Mouse (Mus musculus) gastrocnemius, postnatal 4 days (tissue): ENCODE measurements around the gene Dnah2. TPM values are rescaled to one million over a fixed set of nuclear protein-coding genes. Genes with fewer than 3 reads are reported as not detected.

Source experiments
- DNase-seq, 2 experiments: peaks; one replicate each; pipeline ENCODE4 v3.0.0; 2021 to 2022; ENCODE audit warnings: low spot score in 2 of 2, mixed read lengths in 2 of 2
- total RNA-seq, 2 experiments: library from RNA; stranded (reverse); gene quantifications; 2 replicates each; pipeline ENCODE4 v1.2.3; 2021

The Dnah2 gene
- total RNA-seq, 2 experiments from 2014 or later: 0.47 to 0.93 TPM

- no peak for DNase-seq
Observed at GRCm38 (mm10) chr11:69419813-69420553, 128.9 kb downstream of the Dnah2 start.

- peak in 1 of 2 experiments; percentile 46 for DNase-seq
Observed at GRCm38 (mm10) chr11:69419443-69419812, 129.5 kb downstream of the Dnah2 start.

GRCm38 (mm10) chr11:69418481-69419442, 130.1 kb downstream of the Dnah2 start:
- peak; percentile 83 to 88 for DNase-seq

GRCm38 (mm10) chr11:69417449-69418384, 131.2 kb downstream of the Dnah2 start:
- DNase-seq: peak; percentile 97 to 98

GRCm38 (mm10) chr11:69416921-69417448, 131.9 kb downstream of the Dnah2 start:
- DNase-seq: peak in 1 of 2 experiments; percentile 41

GRCm38 (mm10) chr11:69416509-69416908, 132.4 kb downstream of the Dnah2 start:
- DNase-seq: no peak

GRCm38 (mm10) chr11:69415668-69416451, 133.1 kb downstream of the Dnah2 start:
- peak in 1 of 2 experiments; percentile 66 for DNase-seq

- peak in 1 of 2 experiments; percentile 68 for DNase-seq
Observed at GRCm38 (mm10) chr11:69415327-69415667, 133.6 kb downstream of the Dnah2 start.

GRCm38 (mm10) chr11:69414421-69415326, 134.2 kb downstream of the Dnah2 start:
- no peak for DNase-seq

- DNase-seq: no peak
Observed at GRCm38 (mm10) chr11:69413221-69414181, 135.4 kb downstream of the Dnah2 start, which contains the start of gene Kdm6b. Kdm6b (minus strand) TSS chr11:69413675.

- DNase-seq: no peak
Observed at GRCm38 (mm10) chr11:69412548-69412947, 136.4 kb downstream of the Dnah2 start.

- DNase-seq: peak; percentile 67 to 82
Observed at GRCm38 (mm10) chr11:69411538-69412203, 137.2 kb downstream of the Dnah2 start.

- DNase-seq: peak; percentile 92 to 98
Observed at GRCm38 (mm10) chr11:69411073-69411535, 137.8 kb downstream of the Dnah2 start.

- DNase-seq: peak; percentile 51 to 66
Observed at GRCm38 (mm10) chr11:69410310-69411072, 138.4 kb downstream of the Dnah2 start.

GRCm38 (mm10) chr11:69410045-69410309, 138.9 kb downstream of the Dnah2 start:
- DNase-seq: no peak

GRCm38 (mm10) chr11:69409378-69410044, 139.4 kb downstream of the Dnah2 start:
- peak; percentile 72 to 88 for DNase-seq
